Mouse (Mus musculus) lung, postnatal 10 days (tissue): ENCODE results near the gene Padi2.

Experiments
- DNase-seq: peaks from one replicate; pipeline ENCODE4 v3.0.0; 2021

Padi2 gene

GRCm38 (mm10) chr4:140882365-140882764 lies 23.8 kb upstream of the Padi2 start:
- DNase-seq, result no peak

GRCm38 (mm10) chr4:140882981-140883380 lies 23.2 kb upstream of the Padi2 start:
- DNase-seq, result no peak

GRCm38 (mm10) chr4:140883852-140884251 lies 22.3 kb upstream of the Padi2 start:
- peak; percentile 58 for DNase-seq

GRCm38 (mm10) chr4:140891525-140892162 lies 14.5 kb upstream of the Padi2 start:
- DNase-seq, result no peak

GRCm38 (mm10) chr4:140892163-140892530 lies 14.0 kb upstream of the Padi2 start:
- DNase-seq, result no peak

DNA sequence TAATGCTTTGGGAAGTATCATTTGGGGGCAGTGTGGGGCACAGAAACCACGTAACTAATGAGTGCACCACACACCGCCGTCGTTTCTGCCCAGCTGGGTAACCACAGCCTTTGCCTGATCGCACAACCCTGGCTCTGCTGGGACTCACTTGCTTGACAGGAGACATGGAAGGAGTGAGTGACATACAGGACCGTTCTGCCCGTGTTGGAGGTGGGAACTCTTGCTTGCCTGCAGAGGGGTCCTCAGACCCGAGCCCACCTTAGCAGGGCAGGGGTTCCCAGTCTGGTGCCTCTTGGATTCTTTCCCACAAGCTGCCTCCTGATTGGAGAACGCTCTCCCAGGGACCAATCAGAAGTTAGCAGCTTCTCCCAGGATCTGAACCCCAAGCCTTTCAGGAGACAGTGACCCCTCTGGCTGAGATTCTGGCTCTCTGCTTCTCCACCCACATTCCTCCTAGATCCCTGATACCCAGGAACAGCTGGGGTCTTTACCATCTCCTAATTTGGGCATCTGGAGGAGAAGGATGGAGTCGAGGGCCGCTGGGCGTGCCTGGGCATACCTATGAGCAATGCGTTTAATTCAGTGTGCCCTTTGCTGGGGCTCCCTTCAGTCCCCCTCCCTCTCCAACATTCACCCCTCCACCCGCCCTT lies 1.2 kb upstream of the Padi2 start:
- DNase-seq, result no peak

- DNase-seq, result no peak
Observed at GRCm38 (mm10) chr4:140905426-140905871, 695 bp upstream of the Padi2 start.

- no peak for DNase-seq
Observed at GRCm38 (mm10) chr4:140906827-140907280, 710 bp downstream of the Padi2 start.

GRCm38 (mm10) chr4:140907306-140908024 lies 1.3 kb downstream of the Padi2 start:
- DNase-seq, result no peak

DNA sequence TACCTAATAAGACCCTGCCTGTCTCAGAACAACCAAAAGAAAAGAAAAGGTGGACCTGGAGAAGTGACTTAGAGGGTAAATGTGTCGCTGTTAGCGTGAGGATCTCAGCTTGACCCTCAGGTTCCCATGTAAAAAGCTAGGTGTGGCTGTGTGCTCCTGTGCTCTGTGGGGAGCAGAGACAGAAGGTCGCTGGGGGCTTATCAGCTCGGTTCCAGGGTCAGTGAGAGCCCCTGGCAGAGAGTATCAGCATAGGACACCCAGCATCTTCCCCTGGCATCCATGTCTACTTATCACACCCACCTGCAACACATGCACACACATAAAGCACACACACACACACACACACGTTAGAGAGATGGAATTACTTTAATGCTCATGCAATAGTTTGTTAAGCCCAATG lies 2.5 kb downstream of the Padi2 start:
- DNase-seq, result no peak

DNA sequence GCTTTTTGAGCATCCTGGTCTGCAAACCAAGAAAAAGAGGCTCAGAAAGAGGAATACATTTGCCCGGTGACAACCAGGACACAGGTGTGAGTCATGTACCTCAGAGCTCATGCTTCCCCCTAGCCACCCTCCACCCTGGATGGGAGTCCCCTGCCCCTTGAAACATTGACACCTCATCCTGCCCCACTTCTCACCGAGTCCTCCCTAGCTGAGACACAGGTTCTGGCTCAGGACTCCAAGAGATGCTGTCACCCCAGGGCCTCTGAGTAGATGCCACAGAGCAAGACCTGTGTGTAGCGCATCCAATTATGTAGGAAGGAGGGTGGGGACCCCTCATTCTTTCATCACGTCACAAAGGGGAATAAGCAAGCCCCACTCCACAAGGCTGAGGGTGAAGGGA lies 3.4 kb downstream of the Padi2 start:
- no peak for DNase-seq

- DNase-seq, result no peak
Observed at GRCm38 (mm10) chr4:140910661-140911310, 4.6 kb downstream of the Padi2 start.

DNA sequence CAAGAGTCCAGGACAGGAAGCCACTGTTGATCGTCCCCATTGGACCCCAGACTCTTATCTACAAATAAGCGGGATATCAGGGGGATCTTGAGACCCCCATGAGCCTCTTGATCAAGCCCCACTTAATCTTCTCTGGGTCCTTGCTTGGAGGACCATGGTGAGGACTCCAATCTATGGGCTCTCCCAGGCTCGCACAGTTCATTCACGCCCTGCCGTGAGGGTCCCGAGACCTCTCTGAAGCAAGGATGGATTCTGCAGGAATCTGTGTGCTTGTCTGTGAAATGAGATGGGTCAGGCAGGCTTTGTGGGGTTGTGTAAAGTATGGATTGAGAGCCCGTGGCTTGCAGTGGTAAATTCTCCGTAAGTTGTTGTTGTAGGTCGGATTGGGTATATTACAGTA lies 5.3 kb downstream of the Padi2 start:
- no peak for DNase-seq

DNA sequence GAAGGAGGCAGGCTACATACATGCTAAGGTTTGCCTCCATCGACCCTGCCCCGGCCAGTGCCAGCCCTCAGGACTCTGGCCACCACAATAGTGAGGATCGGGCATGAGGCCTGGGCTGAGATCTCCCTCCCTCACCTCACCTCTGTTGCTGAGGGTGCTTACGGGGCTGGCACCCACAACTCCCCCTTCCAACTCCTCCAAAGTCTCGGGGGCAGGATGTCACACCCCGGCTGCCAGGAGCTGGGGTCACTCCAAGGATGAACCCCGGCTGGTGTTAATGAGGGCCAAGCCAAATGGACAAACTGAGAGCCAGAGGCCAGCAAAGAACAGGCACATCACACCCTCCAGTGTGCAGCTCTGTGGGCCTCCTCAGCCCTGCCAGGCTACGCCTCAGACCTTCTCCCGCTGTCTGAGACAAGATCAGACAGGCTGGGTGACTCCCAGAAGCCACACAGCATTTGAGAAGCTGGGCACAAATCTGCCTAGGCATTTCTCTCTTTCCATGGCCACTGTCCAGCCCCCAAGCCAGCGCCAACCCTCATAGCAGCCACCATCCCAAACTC lies 6.2 kb downstream of the Padi2 start:
- no peak for DNase-seq

DNA sequence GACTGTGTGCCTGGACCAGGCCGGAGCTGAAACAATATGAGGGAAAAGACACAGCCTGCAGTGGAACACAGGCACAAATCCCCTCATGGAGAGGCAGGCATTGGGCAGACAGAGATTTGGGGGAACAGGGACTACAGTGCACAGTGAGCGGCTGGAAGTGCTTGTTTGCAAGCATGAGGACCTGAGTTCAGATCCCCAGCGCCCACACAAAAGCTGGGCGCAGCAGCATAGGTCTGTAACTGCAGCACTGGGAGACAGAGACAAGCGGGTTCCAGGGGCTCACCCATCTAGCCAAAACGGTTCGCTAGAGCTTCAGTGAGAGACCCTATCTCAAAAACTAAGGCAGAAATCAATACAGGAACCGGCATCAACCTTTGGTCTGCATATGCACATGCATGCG lies 7.4 kb downstream of the Padi2 start:
- no peak for DNase-seq

GRCm38 (mm10) chr4:140914731-140915131 lies 8.6 kb downstream of the Padi2 start:
- no peak for DNase-seq

- no peak for DNase-seq
Observed at GRCm38 (mm10) chr4:140915235-140915634, 9.1 kb downstream of the Padi2 start.

GRCm38 (mm10) chr4:140916296-140916695 lies 10.2 kb downstream of the Padi2 start:
- no peak for DNase-seq

DNA sequence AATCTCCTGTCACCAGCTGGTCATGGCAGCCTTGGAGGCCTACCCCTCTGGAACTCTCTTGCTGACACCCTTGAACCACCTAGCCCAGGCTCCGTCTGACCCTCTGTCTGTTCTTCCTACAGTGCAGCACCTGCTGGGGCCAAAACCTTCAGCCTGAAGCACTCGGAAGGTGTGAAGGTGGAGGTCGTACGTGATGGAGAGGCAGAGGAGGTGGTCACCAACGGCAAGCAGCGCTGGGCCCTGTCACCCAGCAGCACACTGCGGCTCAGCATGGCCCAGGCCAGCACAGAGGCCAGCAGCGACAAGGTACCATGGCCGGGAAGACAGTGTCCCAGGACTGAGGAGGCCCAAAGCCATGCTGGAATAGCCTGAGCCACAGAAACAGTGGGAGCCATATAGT lies 11.3 kb downstream of the Padi2 start:
- no peak for DNase-seq

GRCm38 (mm10) chr4:140919974-140920836 lies 14.1 kb downstream of the Padi2 start:
- DNase-seq, result no peak

DNA sequence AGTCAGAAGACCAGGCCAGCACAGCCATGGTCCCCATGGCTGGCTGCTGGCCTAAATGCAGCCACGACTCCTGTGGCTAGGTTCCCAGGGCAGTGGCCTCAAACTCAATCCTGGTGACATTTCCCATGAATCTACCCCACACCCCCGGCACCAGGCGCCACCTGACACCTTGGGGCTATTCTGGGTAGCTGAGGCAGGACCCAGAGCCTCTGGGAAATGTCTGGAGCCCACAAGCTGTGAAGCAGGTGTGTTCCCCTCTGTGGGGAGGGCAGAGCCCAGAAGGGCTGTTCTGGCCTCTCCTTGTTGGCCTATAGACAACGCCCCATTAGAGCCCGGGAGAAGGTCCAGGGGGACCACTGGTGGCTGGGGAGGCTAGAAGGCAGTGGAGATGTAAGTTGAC lies 16.4 kb downstream of the Padi2 start:
- DNase-seq, result no peak

DNA sequence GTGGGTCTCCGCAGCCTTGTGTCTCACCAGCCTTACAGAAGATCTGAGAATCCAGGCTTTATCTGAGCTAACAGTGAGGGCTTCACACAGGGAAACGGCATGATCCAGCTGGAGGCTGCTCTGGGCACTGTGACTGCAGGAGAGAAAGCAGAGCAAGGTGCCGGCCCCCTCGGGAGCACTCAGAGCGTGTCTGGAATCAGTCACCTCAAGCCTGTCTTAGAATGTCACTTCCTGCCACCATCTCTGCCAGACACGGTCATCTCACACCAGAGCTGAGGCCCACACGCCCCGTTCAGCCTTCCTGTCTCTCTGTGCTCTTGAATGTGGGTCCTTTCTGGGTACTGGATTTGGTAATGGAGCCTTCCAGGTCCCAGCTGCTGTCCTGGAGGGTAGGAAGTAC lies 19.5 kb downstream of the Padi2 start:
- no peak for DNase-seq
